Mouse (Mus musculus) CH12.LX (cell line): ENCODE data around the gene Map1a.

Experiments used
- EP300 ChIP-seq: IDR thresholded peaks from 2 replicates; pipeline ENCODE4 v1.6.1; 2011; ENCODE audit warnings: low read length, improper control_type of control experiment
- ETS1 ChIP-seq: conservative IDR thresholded peaks from 2 replicates; pipeline ENCODE4 v1.6.1; 2012; ENCODE audit warnings: low read depth, mild to moderate bottlenecking, inconsistent platforms, low read length, improper control_type of control experiment, moderate library complexity
- MAX ChIP-seq: IDR thresholded peaks from 2 replicates; pipeline ENCODE4 v1.6.1; 2011; ENCODE audit warnings: low read length, improper control_type of control experiment
- MAZ ChIP-seq: IDR thresholded peaks from 2 replicates; pipeline ENCODE4 v1.6.1; 2012; ENCODE audit warnings: low read depth, mild to moderate bottlenecking, inconsistent platforms, low read length, improper control_type of control experiment, moderate library complexity
- MYC ChIP-seq: IDR thresholded peaks from 2 replicates; pipeline ENCODE4 v1.6.1; 2011; ENCODE audit warnings: low read depth, mild to moderate bottlenecking, improper control_type of control experiment, low read length
- POLR2A ChIP-seq: IDR thresholded peaks from 2 replicates; pipeline ENCODE4 v1.6.1; 2011; ENCODE audit warnings: low read depth, mild to moderate bottlenecking, improper control_type of control experiment, low read length
- TBP ChIP-seq: conservative IDR thresholded peaks from 2 replicates; pipeline ENCODE4 v1.6.1; 2011; ENCODE audit warnings: low read depth, low read length, improper control_type of control experiment
- ZC3H11A ChIP-seq: IDR thresholded peaks from 2 replicates; pipeline ENCODE4 v1.6.1; 2012; ENCODE audit warnings: low read depth, mild to moderate bottlenecking, inconsistent platforms, low read length, improper control_type of control experiment

DNA sequence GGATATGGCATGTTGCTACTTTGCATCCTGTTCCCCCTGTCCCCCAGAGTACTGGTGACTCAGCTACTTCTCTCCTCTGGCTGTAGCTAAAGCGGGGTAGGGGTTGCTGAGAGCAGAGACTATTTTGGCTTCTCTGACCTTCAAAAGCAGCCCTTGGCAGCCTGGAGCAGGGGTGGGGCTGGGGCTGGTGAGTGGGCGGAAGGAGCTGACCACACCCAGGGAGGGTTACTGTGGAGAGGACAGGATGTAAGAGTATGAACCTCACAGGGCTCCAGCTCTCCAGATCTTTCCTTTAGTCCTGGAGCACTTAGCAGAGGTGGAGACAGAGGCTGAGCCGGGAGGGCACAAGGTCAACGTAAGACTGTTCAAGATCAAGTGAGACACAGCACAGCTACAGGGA is 4.8 kb downstream of the Map1a start:
- TF ChIP-seq ZC3H11A = no peak
- no peak for TF ChIP-seq MAX
- TF ChIP-seq TBP = no peak
- no peak for TF ChIP-seq MAZ
- TF ChIP-seq POLR2A = no peak
- no peak for TF ChIP-seq ETS1
- no peak for TF ChIP-seq MYC
- TF ChIP-seq EP300 = no peak
